Comparison of ENCODE assay signal across 12 mouse cellular contexts in genomic region chr12:108260950-108261349, GRCm38 (mm10). TPM values are rescaled to one million over a fixed set of nuclear protein-coding genes. Genes with fewer than 3 reads are reported as not detected.
"Had no signal": no experiment of that assay in that cellular context is flagged by ENCODE, and none has a peak within 500 bp of the region (broad histone marks: within the 10 kb centered on the region; RNA-seq: fewer than 3 reads in every experiment).

No protein-coding gene starts in this region.

- H3K27me3 ChIP-seq: limb, embryonic 12.5 days; liver, embryonic 13.5 days; lung, embryonic 15.5 days; midbrain, embryonic 12.5 days had no signal

- H3K9me3 ChIP-seq: limb, embryonic 12.5 days; liver, embryonic 13.5 days; lung, embryonic 15.5 days; megakaryocyte, embryonic 14.5 days; midbrain, embryonic 12.5 days had no signal

- ATAC-seq: liver, postnatal 0 days had no signal

- H3K4me2 ChIP-seq: limb, embryonic 12.5 days; liver, embryonic 13.5 days; lung, embryonic 15.5 days; midbrain, embryonic 12.5 days had no signal

- H3K9ac ChIP-seq: limb, embryonic 12.5 days; liver, embryonic 13.5 days; liver, postnatal 0 days; lung, embryonic 15.5 days; midbrain, embryonic 12.5 days had no signal

- H3K4me3 ChIP-seq: limb, embryonic 12.5 days; liver, embryonic 13.5 days; lung, embryonic 15.5 days; megakaryocyte, embryonic 14.5 days; midbrain, embryonic 12.5 days had no signal

- H3K27ac ChIP-seq: kidney, postnatal 0 days; limb, embryonic 12.5 days; liver, embryonic 13.5 days; lung, embryonic 15.5 days; macrophage; midbrain, embryonic 12.5 days; stomach, postnatal 0 days had no signal

- DNase-seq: kidney, postnatal 36 days; liver; liver, embryonic 13.5 days; liver, postnatal 0 days; lung, postnatal 14 days had no signal

- H3K36me3 ChIP-seq: limb, embryonic 12.5 days; liver, embryonic 13.5 days; lung, embryonic 15.5 days; midbrain, embryonic 12.5 days had no signal

RNA-seq across cellular contexts. Expression of gene Hhipl1, which starts 45.1 kb away (rescaled TPM):
- polyA plus RNA-seq: liver, embryonic 13.5 days; macrophage had no signal
